Mouse (Mus musculus) liver, adult 2 months (tissue): Measurements from ENCODE around the gene Clec16a.

ENCODE experiments used
- CTCF ChIP-seq: fragments of 200-500 bp; IDR thresholded peaks from 2 replicates; pipeline ENCODE4 v1.5.1; 2011; ENCODE audit warnings: low read depth, low read length, control low read depth
- POLR2A ChIP-seq: fragments of 200-500 bp; IDR thresholded peaks from 2 replicates; pipeline ENCODE4 v1.6.1; 2011; ENCODE audit warnings: low read length, control low read depth; ENCODE audit not compliant: insufficient read depth; ENCODE audit errors: extremely low read depth

DNA sequence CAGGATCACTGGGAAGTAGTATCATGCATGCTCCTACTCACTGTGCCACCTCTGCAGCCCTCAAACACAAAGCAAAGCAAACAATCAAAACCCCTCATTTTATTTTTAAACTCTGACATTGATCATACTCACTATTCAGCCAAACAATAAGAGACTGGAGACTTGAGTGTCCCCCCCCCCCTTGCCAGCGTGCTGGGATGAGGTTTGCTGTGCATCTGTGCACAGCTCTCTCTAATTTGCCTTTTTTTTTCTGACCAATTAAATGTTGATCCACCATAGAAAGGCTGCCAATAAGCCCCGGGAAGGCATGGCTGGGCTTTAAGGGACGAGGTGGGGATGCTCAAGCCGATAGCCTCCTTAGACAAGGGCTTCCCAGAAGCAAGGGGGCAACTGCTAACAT, 37.7 kb upstream of the Clec16a start:
- TF ChIP-seq POLR2A (no peak), CTCF (no peak)
